Mouse (Mus musculus) fibroblast of lung, adult 2 months (primary cell): ENCODE measurements at regions not wholly inside any gene's neighbourhood (a gene's known extent, or its start where the extent isn't known, plus 50 kb on each side); places are given as distances from the start of the nearest gene placed in this dataset.

ENCODE experiments used
- DNase-seq: peaks from one replicate; pipeline ENCODE4 v3.0.0-alpha.2; 2011; ENCODE audit warnings: low read depth

- no peak for DNase-seq
Observed at GRCm38 (mm10) chr11:109088488-109089252, 55.5 kb downstream of the E030025P04Rik start.

- DNase-seq, result no peak
Observed at GRCm38 (mm10) chr11:109081957-109082356, 62.2 kb downstream of the E030025P04Rik start.

GRCm38 (mm10) chr11:109081454-109081853 is 62.7 kb downstream of the E030025P04Rik start:
- DNase-seq, result no peak

GRCm38 (mm10) chr11:109080847-109081415 is 63.2 kb downstream of the E030025P04Rik start:
- DNase-seq, result no peak

- DNase-seq, result no peak
Observed at GRCm38 (mm10) chr11:109079466-109079865, 64.7 kb downstream of the E030025P04Rik start.

GRCm38 (mm10) chr11:109076587-109077417 is 67.4 kb downstream of the E030025P04Rik start:
- no peak for DNase-seq

GRCm38 (mm10) chr11:109071340-109071739 is 72.8 kb downstream of the E030025P04Rik start:
- no peak for DNase-seq

GRCm38 (mm10) chr11:109070412-109070811 is 73.8 kb downstream of the E030025P04Rik start:
- no peak for DNase-seq

- DNase-seq, result no peak
Observed at GRCm38 (mm10) chr11:109069326-109069709, 74.9 kb downstream of the E030025P04Rik start.

- no peak for DNase-seq
Observed at GRCm38 (mm10) chr11:109068371-109069325, 75.5 kb downstream of the E030025P04Rik start.

GRCm38 (mm10) chr11:109067733-109068132 is 76.4 kb downstream of the E030025P04Rik start:
- no peak for DNase-seq

GRCm38 (mm10) chr11:109061971-109062370 is 82.2 kb downstream of the E030025P04Rik start:
- DNase-seq, result no peak

GRCm38 (mm10) chr11:109060527-109060908 is 83.7 kb downstream of the E030025P04Rik start:
- DNase-seq, result no peak

- no peak for DNase-seq
Observed at GRCm38 (mm10) chr11:109059863-109060526, 84.2 kb downstream of the E030025P04Rik start.

- DNase-seq, result no peak
Observed at GRCm38 (mm10) chr11:109058021-109058420, 86.1 kb downstream of the E030025P04Rik start.

- DNase-seq, result no peak
Observed at GRCm38 (mm10) chr11:109048257-109049101, 95.7 kb downstream of the E030025P04Rik start.

- no peak for DNase-seq
Observed at GRCm38 (mm10) chr11:109047483-109048110, 96.6 kb downstream of the E030025P04Rik start.

- DNase-seq, result no peak
Observed at GRCm38 (mm10) chr11:109046446-109046845, 97.7 kb downstream of the E030025P04Rik start.

- DNase-seq, result no peak
Observed at GRCm38 (mm10) chr11:109040519-109040916, 103.7 kb downstream of the E030025P04Rik start.
